Mouse (Mus musculus) hindbrain, embryonic 14.5 days (tissue): ENCODE results near the gene Tmem268. TPM values are rescaled to one million over a fixed set of nuclear protein-coding genes. Genes with fewer than 3 reads are reported as not detected.

Experiments
- ATAC-seq: fragments of 200-750 bp; cut with Nextera tagmentation; 2 replicates; pipeline ENCODE4 v1.8.0; 2017; ENCODE audit warnings: moderate number of reproducible peaks, mild to moderate bottlenecking, moderate TSS enrichment, moderate library complexity; ENCODE audit not compliant: low FRiP score
- DNase-seq: peaks from one replicate; pipeline ENCODE4 v3.0.0-alpha.2; 2015; ENCODE audit warnings: low spot score
- H3K27ac ChIP-seq: fragments of 300-500 bp; sonication (generic); 2 replicates; pipeline ENCODE4 v1.5.1; 2014; ENCODE audit warnings: mild to moderate bottlenecking, moderate library complexity
- H3K27me3 ChIP-seq: fragments of 300-500 bp; sonication (generic); 2 replicates; pipeline ENCODE4 v1.6.1; 2014; ENCODE audit warnings: mild to moderate bottlenecking, low read length, mixed read lengths; ENCODE audit not compliant: control insufficient read depth, insufficient read depth
- H3K36me3 ChIP-seq: fragments of 300-500 bp; sonication (generic); replicated peaks from 2 replicates; pipeline ENCODE4 v1.6.1; 2014; ENCODE audit not compliant: control insufficient read depth, insufficient read depth
- H3K4me1 ChIP-seq: fragments of 300-500 bp; sonication (generic); replicated peaks from 2 replicates; pipeline ENCODE4 v1.6.1; 2014; ENCODE audit warnings: antibody characterized with exemption, low read length, mixed read lengths; ENCODE audit not compliant: control insufficient read depth, insufficient read depth
- H3K4me2 ChIP-seq: fragments of 300-500 bp; sonication (generic); replicated peaks from 2 replicates; pipeline ENCODE4 v1.6.1; 2014; ENCODE audit warnings: mild to moderate bottlenecking, moderate library complexity
- H3K4me3 ChIP-seq: fragments of 300-500 bp; sonication (generic); replicated peaks from 2 replicates; pipeline ENCODE4 v1.5.1; 2014; ENCODE audit warnings: mild to moderate bottlenecking, low read length
- H3K9ac ChIP-seq: fragments of 300-500 bp; sonication (generic); 2 replicates; pipeline ENCODE4 v1.6.1; 2014
- H3K9me3 ChIP-seq: fragments of 300-500 bp; sonication (generic); 2 replicates; pipeline ENCODE4 v1.6.1; 2016; ENCODE audit warnings: low read length; ENCODE audit not compliant: control insufficient read depth
- WGBS: fragments of 180-500 bp; shearing (Covaris S2); extraction: QIAGEN DNeasy Blood & Tissue Kit; methylation state at CpG from one replicate; pipeline ENCODE4 v1.1.7; 2014; 5-methylcytosine and 5-hydroxymethylcytosine counted together
- polyA plus RNA-seq: library from polyadenylated mRNA; unstranded; fragments of >200 nt; fragmentation: Nextera tagmentation; extraction: Ambion mirVana; gene quantifications from 2 replicates; pipeline ENCODE4 v1.2.1, GENCODE M21; 2014

Tmem268 gene
- polyA plus RNA-seq, 1 experiment from 2014 or later = 4.8 TPM

- Histone ChIP-seq H3K27ac (no peak overlapping the region), H3K4me3 (no peak overlapping the region), H3K9ac (no peak overlapping the region), H3K36me3 (no peaks in the 10 kb centered on the region), H3K27me3 (no peaks in the 10 kb centered on the region), H3K4me1 (no peaks in the 10 kb centered on the region), H3K9me3 (no peaks in the 10 kb centered on the region), H3K4me2 (no peak overlapping the region)
- DNase-seq (no peak), ATAC-seq (no peak)
- WGBS = 91% methylated on average over 3 of the region's 3 CpGs
Measured at GRCm38 (mm10) chr4:63605545-63605944, 47.0 kb downstream of the Tmem268 start.

DNA sequence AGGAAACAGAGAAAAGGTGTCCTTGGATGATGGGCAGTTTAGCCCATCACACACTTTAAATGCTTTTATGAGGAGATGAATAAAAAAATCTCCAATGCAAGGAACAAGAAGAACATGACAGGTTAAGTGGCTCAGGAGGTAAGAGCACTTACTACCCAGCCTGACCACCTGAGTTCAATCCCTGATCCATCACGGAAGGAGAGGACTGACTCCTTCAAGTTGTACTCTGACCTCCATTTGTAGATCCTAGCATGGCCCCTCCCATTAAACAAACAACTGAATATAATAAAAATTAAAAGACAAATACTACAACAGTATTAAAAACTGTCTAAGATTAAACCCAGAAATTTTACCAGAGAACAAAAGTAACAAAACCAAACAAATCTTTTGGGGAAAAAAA, 47.4 kb downstream of the Tmem268 start:
- H3K9me3 ChIP-seq = no peaks in the 10 kb centered on the region
- no peak for DNase-seq
- no peak overlapping the region for H3K4me2 ChIP-seq
- no peak overlapping the region for H3K4me3 ChIP-seq
- no peaks in the 10 kb centered on the region for H3K4me1 ChIP-seq
- H3K27me3 ChIP-seq = no peaks in the 10 kb centered on the region
- WGBS = 81% methylated on average over 1 of the region's 1 CpGs
- H3K27ac ChIP-seq = no peak overlapping the region
- ATAC-seq = no peak
- H3K36me3 ChIP-seq = no peaks in the 10 kb centered on the region
- H3K9ac ChIP-seq = no peak overlapping the region

DNA sequence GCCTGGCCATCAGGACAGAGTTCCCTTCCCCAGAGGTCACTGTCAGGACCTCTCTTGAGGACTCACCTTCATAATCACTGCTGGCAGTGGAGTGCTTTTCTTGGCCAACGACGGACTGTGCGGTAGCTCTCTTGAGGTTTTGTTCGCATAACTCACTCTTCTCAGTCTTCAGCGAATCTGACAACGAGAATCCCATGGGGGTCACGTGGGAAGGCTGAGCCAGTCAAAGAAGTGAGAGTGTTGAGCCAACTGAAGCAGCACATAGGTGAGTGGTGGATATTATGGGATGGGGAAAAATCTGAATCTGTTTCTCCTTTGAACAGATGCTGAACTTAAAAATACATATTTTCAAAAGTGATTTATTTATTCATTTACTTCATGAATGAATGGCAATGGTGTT, 49.8 kb downstream of the Tmem268 start:
- DNase-seq = no peak
- Histone ChIP-seq H3K4me2 (no peak overlapping the region), H3K9me3 (no peaks in the 10 kb centered on the region), H3K27ac (no peak overlapping the region), H3K36me3 (no peaks in the 10 kb centered on the region), H3K4me1 (no peaks in the 10 kb centered on the region), H3K4me3 (no peak overlapping the region), H3K27me3 (no peaks in the 10 kb centered on the region), H3K9ac (no peak overlapping the region)
- WGBS = 73% methylated on average over 7 of the region's 7 CpGs
- no peak for ATAC-seq

- DNase-seq (no peak), ATAC-seq (no peak)
- Histone ChIP-seq H3K36me3 (no peaks in the 10 kb centered on the region), H3K9me3 (no peaks in the 10 kb centered on the region), H3K4me3 (no peak overlapping the region), H3K9ac (no peak overlapping the region), H3K4me2 (no peak overlapping the region), H3K27me3 (no peaks in the 10 kb centered on the region), H3K27ac (no peak overlapping the region), H3K4me1 (no peaks in the 10 kb centered on the region)
- WGBS = 92% methylated on average over 2 of the region's 2 CpGs
Measured at GRCm38 (mm10) chr4:63621861-63622260, 63.3 kb downstream of the Tmem268 start.

GRCm38 (mm10) chr4:63622378-63622835, 63.8 kb downstream of the Tmem268 start, which contains the start of gene Tex48:
Tex48 (minus strand) TSS chr4:63622428.
- Histone ChIP-seq H3K4me3 (no peak within 1 kb of the TSS), H3K9ac (no peak within 1 kb of the TSS), H3K4me1 (no peaks in the 10 kb centered on the region), H3K36me3 (no peaks in the 10 kb centered on the region), H3K27me3 (no peaks in the 10 kb centered on the region), H3K9me3 (no peaks in the 10 kb centered on the region), H3K27ac (no peak within 1 kb of the TSS), H3K4me2 (no peak within 1 kb of the TSS)
- ATAC-seq (no peak), DNase-seq (no peak)
- 55% methylated on average over 5 of the region's 5 CpGs for WGBS

- H3K27me3 ChIP-seq = no peaks in the 10 kb centered on the region
- no peak overlapping the region for H3K9ac ChIP-seq
- no peaks in the 10 kb centered on the region for H3K4me1 ChIP-seq
- no peak for DNase-seq
- ATAC-seq = no peak
- H3K9me3 ChIP-seq = no peaks in the 10 kb centered on the region
- no peak overlapping the region for H3K4me3 ChIP-seq
- no peaks in the 10 kb centered on the region for H3K36me3 ChIP-seq
- no peak overlapping the region for H3K4me2 ChIP-seq
- WGBS = 83% methylated on average over 3 of the region's 3 CpGs
- no peak overlapping the region for H3K27ac ChIP-seq
Measured at GRCm38 (mm10) chr4:63625563-63626080, 67.0 kb downstream of the Tmem268 start.

DNA sequence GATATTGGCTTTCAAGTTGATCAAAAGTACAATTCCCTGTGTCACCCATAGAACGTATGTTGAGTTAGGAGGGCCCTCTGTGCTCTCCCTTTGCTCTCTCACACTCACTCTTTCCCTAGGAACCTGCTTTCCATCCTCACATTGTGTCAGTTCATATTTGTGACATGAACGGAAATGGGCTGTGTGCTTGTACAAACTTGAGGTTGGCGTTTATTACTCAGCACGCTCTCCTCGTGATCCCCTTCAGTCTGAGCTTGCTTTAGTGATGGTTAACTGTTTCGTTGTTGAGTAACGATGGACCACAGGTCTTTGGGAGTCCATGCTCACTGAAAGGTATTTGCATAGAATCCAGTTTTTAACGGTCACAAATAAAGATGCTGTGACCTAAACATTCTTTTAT, 68.5 kb downstream of the Tmem268 start:
- no peaks in the 10 kb centered on the region for H3K36me3 ChIP-seq
- H3K4me3 ChIP-seq = no peak overlapping the region
- H3K9me3 ChIP-seq = no peaks in the 10 kb centered on the region
- DNase-seq = no peak
- no peak for ATAC-seq
- WGBS = 91% methylated on average over 8 of the region's 8 CpGs
- H3K27ac ChIP-seq = no peak overlapping the region
- H3K4me2 ChIP-seq = no peak overlapping the region
- no peaks in the 10 kb centered on the region for H3K4me1 ChIP-seq
- H3K9ac ChIP-seq = no peak overlapping the region
- H3K27me3 ChIP-seq = no peaks in the 10 kb centered on the region

DNA sequence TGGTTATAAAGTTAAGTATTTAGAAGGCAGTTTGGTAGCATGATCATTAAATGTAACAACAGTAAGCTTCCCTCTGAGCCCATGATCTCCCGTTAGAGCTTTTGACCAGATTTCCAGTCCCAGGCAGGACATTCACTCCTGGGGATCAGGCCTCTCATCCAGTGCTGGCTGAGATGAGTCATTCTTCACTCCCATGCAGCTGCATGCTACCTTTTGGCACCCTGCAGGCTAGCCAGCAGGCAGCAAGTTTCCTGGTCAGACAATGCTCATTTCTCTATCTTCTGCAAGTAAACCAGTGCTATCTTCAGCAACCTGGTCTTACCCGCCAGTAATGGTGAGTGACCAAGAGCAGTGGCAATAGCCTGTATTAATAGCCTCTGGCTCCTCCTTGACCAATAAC, 74.6 kb downstream of the Tmem268 start:
- DNase-seq = no peak
- no peak overlapping the region for H3K27ac ChIP-seq
- H3K36me3 ChIP-seq = no peaks in the 10 kb centered on the region
- 86% methylated on average over 2 of the region's 2 CpGs for WGBS
- H3K4me1 ChIP-seq = no peaks in the 10 kb centered on the region
- no peak overlapping the region for H3K4me2 ChIP-seq
- H3K4me3 ChIP-seq = no peak overlapping the region
- no peaks in the 10 kb centered on the region for H3K9me3 ChIP-seq
- no peak overlapping the region for H3K9ac ChIP-seq
- no peak for ATAC-seq
- no peaks in the 10 kb centered on the region for H3K27me3 ChIP-seq
